ENCODE assay signal across 13 mouse cellular contexts in the genomic region with DNA sequence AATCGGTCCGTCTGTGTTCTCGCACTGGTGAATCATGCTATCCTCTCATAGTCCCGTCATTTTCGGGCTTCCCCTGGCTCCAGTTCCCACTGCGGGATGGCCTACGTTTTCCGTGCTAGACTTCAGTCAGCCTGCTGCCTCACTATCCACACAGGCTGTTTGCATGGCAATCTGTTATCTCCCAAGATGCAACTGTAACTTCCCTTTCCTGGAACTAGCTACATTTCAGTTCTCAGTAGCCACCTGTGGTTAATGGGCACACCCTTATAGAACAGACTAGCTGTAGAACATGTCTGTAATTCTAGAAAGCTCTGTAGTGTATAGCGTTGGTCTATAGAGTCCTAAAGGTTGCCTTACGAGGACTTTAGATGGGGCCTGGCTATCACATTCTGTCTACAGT. TPM values are rescaled to one million over a fixed set of nuclear protein-coding genes. Genes with fewer than 3 reads are reported as not detected.
DNase-seq lines count a peak whose midpoint lies in the region; ATAC-seq lines count a peak whose summit lies in the region.
"Had no signal": no experiment of that assay in that cellular context is flagged by ENCODE, and none has a peak within 500 bp of the region (broad histone marks: within the 10 kb centered on the region; RNA-seq: fewer than 3 reads in every experiment).

No protein-coding gene starts in this region.

- H3K27ac ChIP-seq in midbrain, embryonic 16.5 days (ENCODE audit: low read length), result no peak overlapping the region
- H3K27ac ChIP-seq: forebrain, embryonic 13.5 days; hindbrain, embryonic 14.5 days; kidney, postnatal 0 days; midbrain, embryonic 15.5 days had no signal

- peak; percentile 72 for ATAC-seq in activated CD4-positive, CD25-positive, alpha-beta regulatory T cell, adult 4 months
- ATAC-seq in hematopoietic stem cell, adult 5-6 weeks (replicated peaks in 1 of 2; ENCODE audit: insufficient read depth in 1 of 2, low FRiP score in 2 of 2, low TSS enrichment in 1 of 2, low read depth in 1 of 2, poor library complexity in 2 of 2, severe bottlenecking in 2 of 2), result peak; percentile 70 to 73
- ATAC-seq in megakaryocyte progenitor cell, adult 5-6 weeks (replicated peaks; ENCODE audit: poor library complexity), result peak; percentile 68
- no peak for ATAC-seq in midbrain, embryonic 16.5 days
- ATAC-seq: forebrain, embryonic 13.5 days; midbrain, embryonic 15.5 days had no signal

- no peaks in the 10 kb centered on the region for H3K36me3 ChIP-seq in midbrain, embryonic 16.5 days (ENCODE audit: control insufficient read depth, insufficient read depth, low read length)
- H3K36me3 ChIP-seq: midbrain, embryonic 15.5 days had no signal

- 89% methylated on average over 10 of the region's 10 CpGs for WGBS in midbrain, embryonic 16.5 days

- H3K9me3 ChIP-seq in midbrain, embryonic 16.5 days (replicated peaks; ENCODE audit: control insufficient read depth, low read length, poor library complexity, severe bottlenecking), result no peaks in the 10 kb centered on the region
- H3K9me3 ChIP-seq: forebrain, embryonic 13.5 days; midbrain, embryonic 15.5 days had no signal

- peak; percentile 58 for DNase-seq in CD4-positive helper T cell, adult 2 months (ENCODE audit: low read depth, low spot score)
- no peak for DNase-seq in layer of hippocampus, postnatal 25 days (ENCODE audit: extremely low spot score in 1 of 2, low spot score in 1 of 2)
- DNase-seq in layer of hippocampus, adult 9-11 months, result no peak
- no peak for DNase-seq in embryo, embryonic 11 days

- H3K4me3 ChIP-seq in midbrain, embryonic 16.5 days (ENCODE audit: low read depth, low read length), result no peak overlapping the region
- H3K4me3 ChIP-seq: forebrain, embryonic 13.5 days; midbrain, embryonic 15.5 days had no signal

- no peaks in the 10 kb centered on the region for H3K4me1 ChIP-seq in midbrain, embryonic 16.5 days (ENCODE audit: control insufficient read depth, insufficient read depth, low read length)

- H3K27me3 ChIP-seq in midbrain, embryonic 16.5 days (ENCODE audit: control insufficient read depth, insufficient read depth, low read depth, low read length), result no peaks in the 10 kb centered on the region
- H3K27me3 ChIP-seq: forebrain, embryonic 13.5 days; midbrain, embryonic 15.5 days had no signal

- no peak overlapping the region for H3K4me2 ChIP-seq in midbrain, embryonic 16.5 days (ENCODE audit: low read length)
- H3K4me2 ChIP-seq: forebrain, embryonic 13.5 days; heart, embryonic 11.5 days; hindbrain, embryonic 14.5 days; midbrain, embryonic 15.5 days had no signal

- no peak overlapping the region for H3K9ac ChIP-seq in midbrain, embryonic 16.5 days (ENCODE audit: low read depth, low read length)
- H3K9ac ChIP-seq: forebrain, embryonic 13.5 days; hindbrain, embryonic 14.5 days; midbrain, embryonic 15.5 days had no signal

RNA-seq across cellular contexts. Expression of a gene that starts 6.3 kb away (rescaled TPM):
- polyA plus RNA-seq in activated CD4-positive, CD25-positive, alpha-beta regulatory T cell, adult 4 months (2017; shearing (Covaris generic)), result 10 to 100 TPM; 20.5 to 22.7 TPM
- 37.6 and 66.4 TPM in 2 replicates for total RNA-seq in hematopoietic stem cell, adult 5-6 weeks (2017)
- total RNA-seq in megakaryocyte progenitor cell, adult 5-6 weeks (2015), result 7.1 and 7.4 TPM in 2 replicates
- total RNA-seq in megakaryocyte progenitor cell, adult 5-6 weeks (2017), result 19.7 and 20.5 TPM in 2 replicates
- total RNA-seq in layer of hippocampus, postnatal 25 days (2021), result 10 to 100 TPM; 25.9 to 27.7 TPM
- 36.0 and 36.7 TPM in 2 replicates for polyA plus RNA-seq in midbrain, embryonic 16.5 days (2015; fragmentation: Nextera tagmentation; extraction: Ambion mirVana)

RNA-seq across cellular contexts. Expression of a gene that starts 17.6 kb away (rescaled TPM):
- polyA plus RNA-seq in activated CD4-positive, CD25-positive, alpha-beta regulatory T cell, adult 4 months (2017; shearing (Covaris generic)), result 1 to 10 TPM; 3.9 to 4.9 TPM
- 3.0 and 7.9 TPM in 2 replicates for total RNA-seq in hematopoietic stem cell, adult 5-6 weeks (2017)
- total RNA-seq in megakaryocyte progenitor cell, adult 5-6 weeks (2015), result 8.4 and 10.7 TPM in 2 replicates
- total RNA-seq in megakaryocyte progenitor cell, adult 5-6 weeks (2017), result 4.4 and 6.6 TPM in 2 replicates
- total RNA-seq in layer of hippocampus, postnatal 25 days (2021), result 1 to 10 TPM; 4.5 to 6.1 TPM
- polyA plus RNA-seq in midbrain, embryonic 16.5 days (2015; fragmentation: Nextera tagmentation; extraction: Ambion mirVana), result 1.1 and 1.3 TPM in 2 replicates
